Mouse (Mus musculus): ENCODE measurements around the gene Lhpp. TPM values are rescaled to one million over a fixed set of nuclear protein-coding genes. Genes with fewer than 3 reads are reported as not detected.

Gene Lhpp
- polyA plus RNA-seq, 1 experiment from 2014 or later, result 35.9 TPM

DNA sequence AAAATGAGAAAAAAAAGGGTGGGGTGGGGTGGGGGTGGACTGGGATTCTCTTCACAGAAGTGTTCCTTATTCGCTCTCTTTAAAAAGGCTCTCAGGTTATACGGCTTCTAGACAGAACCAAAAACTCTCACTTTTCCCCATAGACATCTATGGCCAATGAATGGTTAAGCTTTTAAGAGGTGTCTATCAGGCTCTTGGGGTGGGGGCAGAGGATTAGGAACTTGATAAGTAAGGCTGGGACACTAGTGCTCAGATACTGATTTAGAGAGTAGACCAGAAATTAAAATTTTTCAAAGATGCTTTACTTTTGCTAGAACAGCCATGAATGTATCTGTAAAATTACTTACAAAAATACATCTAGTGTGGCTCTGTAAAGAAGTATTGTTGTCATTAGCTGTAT, 16.1 kb upstream of the Lhpp start:
- WGBS, result 93% methylated on average over 2 of the region's 2 CpGs
- no peaks in the 10 kb centered on the region for H3K36me3 ChIP-seq (ENCODE audit: control insufficient read depth, insufficient read depth, low read length)
- H3K9ac ChIP-seq (replicated peaks; ENCODE audit: low read length), result no peak overlapping the region
- peaks cover 11% of the 10 kb centered on the region; the same call in 1 of the 2 replicates for H3K4me1 ChIP-seq (ENCODE audit: control insufficient read depth, insufficient read depth, low read length)
- peaks cover 44% of the 10 kb centered on the region for H3K27me3 ChIP-seq (ENCODE audit: control insufficient read depth, insufficient read depth, low read length)
- H3K4me2 ChIP-seq (ENCODE audit: low read length), result no peak overlapping the region
- H3K9me3 ChIP-seq (ENCODE audit: control insufficient read depth, low read length), result no peaks in the 10 kb centered on the region
- ATAC-seq (ENCODE audit: low FRiP score, low TSS enrichment), result no peak
- no peak overlapping the region for H3K4me3 ChIP-seq (replicated peaks; ENCODE audit: low read depth, low read length)
- no peak for DNase-seq
- H3K27ac ChIP-seq (replicated peaks; ENCODE audit: low read depth, low read length), result no peak overlapping the region

- no peak for ATAC-seq (ENCODE audit: low FRiP score, low TSS enrichment)
- Histone ChIP-seq H3K27ac (replicated peaks; ENCODE audit: low read depth, low read length) (no peak overlapping the region), H3K36me3 (ENCODE audit: control insufficient read depth, insufficient read depth, low read length) (no peaks in the 10 kb centered on the region), H3K4me1 (ENCODE audit: control insufficient read depth, insufficient read depth, low read length) (peaks cover 19% of the 10 kb centered on the region; the same call in 1 of the 2 replicates), H3K4me2 (ENCODE audit: low read length) (no peak overlapping the region), H3K9ac (replicated peaks; ENCODE audit: low read length) (no peak overlapping the region), H3K9me3 (ENCODE audit: control insufficient read depth, low read length) (no peaks in the 10 kb centered on the region), H3K27me3 (ENCODE audit: control insufficient read depth, insufficient read depth, low read length) (peaks cover 57% of the 10 kb centered on the region), H3K4me3 (replicated peaks; ENCODE audit: low read depth, low read length) (no peak overlapping the region)
- WGBS, result 84% methylated on average over 3 of the region's 3 CpGs
- no peak for DNase-seq
Observed at GRCm38 (mm10) chr7:132595787-132596186, 14.7 kb upstream of the Lhpp start.

GRCm38 (mm10) chr7:132596557-132597250, 13.7 kb upstream of the Lhpp start:
- no peaks in the 10 kb centered on the region for H3K9me3 ChIP-seq (ENCODE audit: control insufficient read depth, low read length)
- H3K9ac ChIP-seq (replicated peaks; ENCODE audit: low read length), result peak overlapping the region; percentile 42; the same call in 1 of the 2 replicates
- peaks cover 19% of the 10 kb centered on the region; the same call in 1 of the 2 replicates for H3K4me1 ChIP-seq (ENCODE audit: control insufficient read depth, insufficient read depth, low read length)
- H3K4me3 ChIP-seq (replicated peaks; ENCODE audit: low read depth, low read length), result peak overlapping the region; percentile 38
- no peak overlapping the region for H3K27ac ChIP-seq (replicated peaks; ENCODE audit: low read depth, low read length)
- H3K36me3 ChIP-seq (ENCODE audit: control insufficient read depth, insufficient read depth, low read length), result no peaks in the 10 kb centered on the region
- ATAC-seq (ENCODE audit: low FRiP score, low TSS enrichment) (no peak), DNase-seq (no peak)
- H3K4me2 ChIP-seq (ENCODE audit: low read length), result peak overlapping the region; percentile 73
- H3K27me3 ChIP-seq (ENCODE audit: control insufficient read depth, insufficient read depth, low read length), result peaks cover 65% of the 10 kb centered on the region
- 6% methylated on average over 26 of the region's 26 CpGs for WGBS

GRCm38 (mm10) chr7:132597251-132598041, 13.0 kb upstream of the Lhpp start:
- H3K36me3 ChIP-seq (ENCODE audit: control insufficient read depth, insufficient read depth, low read length), result no peaks in the 10 kb centered on the region
- H3K27ac ChIP-seq (replicated peaks; ENCODE audit: low read depth, low read length), result no peak overlapping the region
- ATAC-seq (ENCODE audit: low FRiP score, low TSS enrichment) (no peak), DNase-seq (peak; percentile 76)
- no peaks in the 10 kb centered on the region for H3K9me3 ChIP-seq (ENCODE audit: control insufficient read depth, low read length)
- peak overlapping the region; percentile 38 for H3K4me3 ChIP-seq (replicated peaks; ENCODE audit: low read depth, low read length)
- H3K9ac ChIP-seq (replicated peaks; ENCODE audit: low read length), result peak overlapping the region; percentile 42
- H3K4me2 ChIP-seq (ENCODE audit: low read length), result peak overlapping the region; percentile 73
- H3K4me1 ChIP-seq (ENCODE audit: control insufficient read depth, insufficient read depth, low read length), result peaks cover 19% of the 10 kb centered on the region; the same call in 1 of the 2 replicates
- peaks cover 72% of the 10 kb centered on the region for H3K27me3 ChIP-seq (ENCODE audit: control insufficient read depth, insufficient read depth, low read length)
- WGBS, result under 1% methylated on average over 59 of the region's 60 CpGs

DNA sequence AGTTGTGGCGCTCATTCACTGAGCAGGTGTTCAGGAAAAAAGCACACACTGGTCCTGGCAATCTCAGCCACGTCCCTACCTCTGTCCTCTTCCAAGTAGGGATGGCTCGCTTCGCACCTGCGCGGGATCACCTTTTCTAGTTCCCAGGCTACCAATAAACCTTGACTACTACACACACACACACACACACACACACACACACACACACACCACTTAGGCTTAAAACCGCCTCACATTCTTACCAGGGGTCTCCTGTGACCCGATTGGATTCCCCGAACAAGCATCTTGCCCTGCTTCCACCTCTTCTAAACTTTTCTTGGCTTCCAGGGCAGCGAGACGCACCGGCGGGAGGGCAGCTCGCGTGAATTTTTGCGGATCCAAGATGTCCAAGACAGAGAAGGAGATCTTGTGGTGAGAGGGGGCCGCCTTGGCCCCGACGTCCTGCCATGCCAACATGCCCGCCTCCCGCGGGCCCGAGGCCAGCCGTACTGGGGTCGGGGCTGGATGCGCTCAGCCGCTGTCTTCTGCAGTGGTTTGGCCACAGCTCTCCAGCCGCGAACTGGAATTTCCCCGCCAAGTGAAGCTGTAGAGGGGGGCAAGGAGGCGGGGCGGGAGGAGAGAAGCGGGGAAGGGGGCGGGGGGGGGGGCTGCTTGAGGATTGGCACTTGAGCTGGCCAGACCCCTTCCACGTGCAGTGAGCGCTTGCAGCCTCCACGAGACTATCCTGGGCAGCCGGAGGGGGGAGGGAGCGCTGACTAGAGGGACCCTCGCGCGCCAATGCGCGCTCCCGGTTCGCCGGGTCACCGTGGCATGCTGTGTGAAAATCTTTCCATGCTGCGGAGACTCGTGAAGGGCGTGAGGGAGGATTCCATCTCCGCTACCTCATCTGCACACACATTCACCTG, 11.1 kb upstream of the Lhpp start, which contains the start of gene Nkx1-2:
Gene Nkx1-2, minus strand, starts transcription at position 567 of the 905 bp plus-strand sequence.
- Histone ChIP-seq H3K27me3 (ENCODE audit: control insufficient read depth, insufficient read depth, low read length) (peaks cover 77% of the 10 kb centered on the region), H3K4me1 (ENCODE audit: control insufficient read depth, insufficient read depth, low read length) (peaks cover 19% of the 10 kb centered on the region; the same call in 1 of the 2 replicates), H3K9me3 (ENCODE audit: control insufficient read depth, low read length) (no peaks in the 10 kb centered on the region), H3K4me2 (ENCODE audit: low read length) (peak within 1 kb of the TSS; percentile 59), H3K27ac (replicated peaks; ENCODE audit: low read depth, low read length) (no peak within 1 kb of the TSS), H3K9ac (replicated peaks; ENCODE audit: low read length) (no peak within 1 kb of the TSS; the same call in 1 of the 2 replicates), H3K4me3 (replicated peaks; ENCODE audit: low read depth, low read length) (peak within 1 kb of the TSS; percentile 31), H3K36me3 (ENCODE audit: control insufficient read depth, insufficient read depth, low read length) (no peaks in the 10 kb centered on the region)
- under 1% methylated on average over 50 of the region's 52 CpGs for WGBS
- ATAC-seq (ENCODE audit: low FRiP score, low TSS enrichment), result no peak
- peak; percentile 56 for DNase-seq

GRCm38 (mm10) chr7:132600026-132600425, 10.4 kb upstream of the Lhpp start:
- DNase-seq, result peak; percentile 27
- WGBS, result under 1% methylated on average over 9 of the region's 9 CpGs

DNA sequence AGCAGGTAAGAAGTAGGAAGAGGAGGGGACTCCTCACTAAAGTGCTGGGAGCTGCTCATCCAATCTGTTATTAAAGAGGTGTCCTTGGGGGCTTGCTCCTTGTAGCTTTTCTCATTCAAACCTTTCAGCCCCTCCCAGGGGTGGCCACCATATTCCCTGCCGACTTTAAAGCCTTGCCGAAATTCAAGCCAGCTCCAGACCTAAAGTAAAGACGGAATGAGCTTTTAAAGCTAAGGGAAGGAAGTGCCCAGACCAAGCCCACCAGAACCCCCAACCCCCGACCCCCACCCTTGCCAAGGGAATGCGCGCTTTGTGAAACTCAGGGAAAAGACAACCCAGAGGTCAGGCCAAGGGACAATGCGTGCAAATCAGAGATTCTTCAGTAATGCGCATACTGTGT, 9.5 kb upstream of the Lhpp start:
- DNase-seq (no peak), ATAC-seq (ENCODE audit: low FRiP score, low TSS enrichment) (no peak)
- Histone ChIP-seq H3K4me3 (replicated peaks; ENCODE audit: low read depth, low read length) (no peak overlapping the region), H3K9me3 (ENCODE audit: control insufficient read depth, low read length) (no peaks in the 10 kb centered on the region), H3K36me3 (ENCODE audit: control insufficient read depth, insufficient read depth, low read length) (no peaks in the 10 kb centered on the region), H3K27ac (replicated peaks; ENCODE audit: low read depth, low read length) (no peak overlapping the region), H3K27me3 (ENCODE audit: control insufficient read depth, insufficient read depth, low read length) (peaks cover 66% of the 10 kb centered on the region), H3K4me1 (ENCODE audit: control insufficient read depth, insufficient read depth, low read length) (peaks cover 19% of the 10 kb centered on the region; the same call in 1 of the 2 replicates), H3K9ac (replicated peaks; ENCODE audit: low read length) (no peak overlapping the region), H3K4me2 (ENCODE audit: low read length) (no peak overlapping the region)
- 8% methylated on average over 8 of the region's 8 CpGs for WGBS

More at GRCm38 (mm10) chr7:132600026-132600425, 10.4 kb upstream of the Lhpp start:
- Histone ChIP-seq H3K4me1 (ENCODE audit: control insufficient read depth, insufficient read depth, low read length) (peaks cover 19% of the 10 kb centered on the region; the same call in 1 of the 2 replicates), H3K4me3 (replicated peaks; ENCODE audit: low read depth, low read length) (peak overlapping the region; percentile 31), H3K36me3 (ENCODE audit: control insufficient read depth, insufficient read depth, low read length) (no peaks in the 10 kb centered on the region), H3K27me3 (ENCODE audit: control insufficient read depth, insufficient read depth, low read length) (peaks cover 74% of the 10 kb centered on the region), H3K9ac (replicated peaks; ENCODE audit: low read length) (no peak overlapping the region; the same call in 1 of the 2 replicates), H3K27ac (replicated peaks; ENCODE audit: low read depth, low read length) (no peak overlapping the region), H3K9me3 (ENCODE audit: control insufficient read depth, low read length) (no peaks in the 10 kb centered on the region), H3K4me2 (ENCODE audit: low read length) (peak overlapping the region; percentile 59)
- no peak for ATAC-seq (ENCODE audit: low FRiP score, low TSS enrichment)

GRCm38 (mm10) chr7:132604720-132605119, 5.7 kb upstream of the Lhpp start:
- Histone ChIP-seq H3K4me3 (replicated peaks; ENCODE audit: low read depth, low read length) (no peak overlapping the region), H3K4me1 (ENCODE audit: control insufficient read depth, insufficient read depth, low read length) (peaks cover 4% of the 10 kb centered on the region; the same call in 1 of the 2 replicates), H3K9me3 (ENCODE audit: control insufficient read depth, low read length) (no peaks in the 10 kb centered on the region), H3K36me3 (ENCODE audit: control insufficient read depth, insufficient read depth, low read length) (no peaks in the 10 kb centered on the region), H3K4me2 (ENCODE audit: low read length) (no peak overlapping the region), H3K9ac (replicated peaks; ENCODE audit: low read length) (no peak overlapping the region), H3K27ac (replicated peaks; ENCODE audit: low read depth, low read length) (no peak overlapping the region), H3K27me3 (ENCODE audit: control insufficient read depth, insufficient read depth, low read length) (peaks cover 29% of the 10 kb centered on the region)
- 89% methylated on average over 4 of the region's 4 CpGs for WGBS
- DNase-seq, result no peak
- ATAC-seq (ENCODE audit: low FRiP score, low TSS enrichment), result no peak
